Mouse (Mus musculus): ENCODE results near the gene Gm10999. TPM values are rescaled to one million over a fixed set of nuclear protein-coding genes. Genes with fewer than 3 reads are reported as not detected.
"Not testable (repeated sequence)": the region's sequence is repeated elsewhere in the genome, so short reads cannot be mapped to it uniquely, and the experiment has no call there.

Gm10999 gene
- not detected in 2 replicates for polyA plus RNA-seq (2012; ENCODE audit: insufficient read depth, insufficient read length, low replicate concordance, missing spikeins)

DNA sequence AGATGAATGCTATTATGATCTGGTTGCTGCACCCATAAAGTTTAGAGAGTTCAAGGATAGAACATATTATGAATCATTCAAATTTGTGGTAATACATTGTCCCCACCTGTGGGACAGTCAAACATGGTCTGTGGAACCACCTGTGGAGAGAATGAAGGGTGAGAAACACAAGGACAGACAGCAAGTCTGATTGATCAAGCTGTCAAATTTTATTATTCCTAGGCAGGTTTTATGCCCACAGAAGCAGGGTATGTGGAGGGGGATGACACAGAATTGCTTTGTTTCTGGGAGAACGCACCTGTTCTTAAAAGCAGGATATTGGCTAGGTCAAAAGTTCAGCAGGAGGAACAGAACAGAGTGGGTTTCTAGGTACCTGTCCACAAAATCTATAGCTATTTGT lies at the start of gene Gm10999:
Gene Gm10999 (minus strand): TSS at position 101 of the 400 bp plus-strand sequence.
- TF ChIP-seq POLR2A (IDR thresholded peaks at IDR 0.05; ENCODE audit: insufficient read depth, low read depth, low read length) (no peak), CTCF (IDR thresholded peaks at IDR 0.05; ENCODE audit: insufficient read depth, low read depth, low read length) (no peak)
- Histone ChIP-seq H3K4me3 (ENCODE audit: insufficient read depth, low read depth, low read length) (no peak within 1 kb of the TSS), H3K27ac (ENCODE audit: insufficient read depth, low read depth, low read length) (no peak within 1 kb of the TSS), H3K4me1 (ENCODE audit: control insufficient read depth, insufficient read depth, low read length) (no peaks in the 10 kb centered on the region)
- WGBS: 81% methylated on average over 1 of the region's 1 CpGs

GRCm38 (mm10) chr8:129133475-129133874 lies 2.0 kb upstream of the Gm10999 start:
- TF ChIP-seq POLR2A (IDR thresholded peaks at IDR 0.05; ENCODE audit: insufficient read depth, low read depth, low read length) (no peak), CTCF (IDR thresholded peaks at IDR 0.05; ENCODE audit: insufficient read depth, low read depth, low read length) (no peak)
- no peaks in the 10 kb centered on the region for H3K4me1 ChIP-seq (ENCODE audit: control insufficient read depth, insufficient read depth, low read length)
- no peak overlapping the region for H3K4me3 ChIP-seq (ENCODE audit: insufficient read depth, low read depth, low read length)
- no peak overlapping the region for H3K27ac ChIP-seq (ENCODE audit: insufficient read depth, low read depth, low read length)

DNA sequence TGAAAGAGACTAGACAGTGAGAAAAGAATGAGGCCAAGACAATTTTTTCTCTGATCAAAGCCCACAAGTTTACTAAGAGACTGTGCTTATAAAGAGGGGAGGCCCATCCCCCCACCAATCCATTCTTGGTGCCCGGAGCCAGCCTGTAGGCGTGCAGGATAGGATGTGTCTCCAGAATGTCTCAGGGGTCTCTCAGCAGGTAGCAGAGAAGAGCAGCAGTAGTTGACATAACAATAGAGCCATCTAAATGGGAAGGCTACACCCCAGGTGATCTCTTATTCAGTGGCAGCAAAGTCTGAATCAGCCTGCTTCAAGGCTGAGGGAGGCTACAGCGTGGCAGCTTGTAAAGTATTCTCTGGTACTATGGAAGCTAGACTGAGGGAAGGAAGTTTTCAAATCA lies 15.7 kb downstream of the Gm10999 start:
- not testable (repeated sequence) for H3K27ac ChIP-seq (ENCODE audit: insufficient read depth, low read depth, low read length); H3K4me1 ChIP-seq (ENCODE audit: control insufficient read depth, insufficient read depth, low read length); H3K4me3 ChIP-seq (ENCODE audit: insufficient read depth, low read depth, low read length)
- 49% methylated on average over 3 of the region's 3 CpGs for WGBS

Other genes starting within 250 kb of the Gm10999 start
- gene Ccdc7a, start 66.1 kb downstream of the Gm10999 start, polyA plus RNA-seq (2012; ENCODE audit: insufficient read depth, insufficient read length, low replicate concordance, missing spikeins): not detected in 2 replicates
- gene Ccdc7b, start 64.5 kb downstream of the Gm10999 start, polyA plus RNA-seq (2012; ENCODE audit: insufficient read depth, insufficient read length, low replicate concordance, missing spikeins): not detected in 2 replicates
- not detected in 2 replicates for gene 2610044O15Rik8, start 102.7 kb upstream of the Gm10999 start, polyA plus RNA-seq (2012; ENCODE audit: insufficient read depth, insufficient read length, low replicate concordance, missing spikeins)

Measured in olfactory bulb, adult 2 months (tissue).